Mouse (Mus musculus) bone marrow macrophage, adult 2 months (primary cell): ENCODE results near the gene Chst11. TPM values are rescaled to one million over a fixed set of nuclear protein-coding genes. Genes with fewer than 3 reads are reported as not detected.
A peak's percentile ranks its signal among the peaks of the same experiment; 100 is the strongest.

ENCODE experiments used
- H3K27ac ChIP-seq: 2 replicates; pipeline ENCODE4 v1.5.1; 2012; ENCODE audit warnings: low read depth, low read length; ENCODE audit not compliant: insufficient read depth
- H3K4me1 ChIP-seq: 2 replicates; pipeline ENCODE4 v1.6.1; 2012; ENCODE audit warnings: low read length; ENCODE audit not compliant: control insufficient read depth, insufficient read depth
- H3K4me3 ChIP-seq: 2 replicates; pipeline ENCODE4 v1.5.1; 2012; ENCODE audit warnings: mild to moderate bottlenecking, low read length, moderate library complexity; ENCODE audit not compliant: insufficient read depth
- CTCF ChIP-seq: IDR thresholded peaks from 2 replicates; pipeline ENCODE4 v1.5.1; 2012; ENCODE audit warnings: low read depth, mild to moderate bottlenecking, low read length, moderate library complexity
- POLR2A ChIP-seq: IDR thresholded peaks from 2 replicates; pipeline ENCODE4 v1.6.1; 2012; ENCODE audit warnings: mild to moderate bottlenecking, low read depth, low read length, borderline replicate concordance
- polyA plus RNA-seq: library from polyadenylated mRNA; stranded (reverse); fragments of >200 nt; gene quantifications from 2 replicates; pipeline ENCODE4 v1.2.4, GENCODE M21; 2012; ENCODE audit not compliant: missing spikeins, insufficient read depth, insufficient read length

Chst11 gene
- polyA plus RNA-seq, 1 experiment = 0.88 TPM

- H3K4me1 ChIP-seq = peaks cover 22% of the 10 kb centered on the region
- H3K27ac ChIP-seq = no peak overlapping the region
- TF ChIP-seq CTCF = no peak
- no peak for TF ChIP-seq POLR2A
- no peak overlapping the region for H3K4me3 ChIP-seq
Measured at GRCm38 (mm10) chr10:83210968-83211583, 225.8 kb downstream of the Chst11 start.

GRCm38 (mm10) chr10:83212618-83213017, 227.3 kb downstream of the Chst11 start:
- TF ChIP-seq POLR2A = no peak
- TF ChIP-seq CTCF = no peak

GRCm38 (mm10) chr10:83215559-83215958, 230.3 kb downstream of the Chst11 start:
- Histone ChIP-seq H3K4me1 (peaks cover 37% of the 10 kb centered on the region), H3K4me3 (no peak overlapping the region), H3K27ac (peak overlapping the region; percentile 43)
- TF ChIP-seq CTCF (no peak), POLR2A (no peak)

More at GRCm38 (mm10) chr10:83212618-83213017, 227.3 kb downstream of the Chst11 start:
- Histone ChIP-seq H3K27ac (no peak overlapping the region), H3K4me1 (peaks cover 31% of the 10 kb centered on the region), H3K4me3 (no peak overlapping the region)

- Histone ChIP-seq H3K4me3 (no peak overlapping the region), H3K27ac (no peak overlapping the region), H3K4me1 (peaks cover 51% of the 10 kb centered on the region)
- no peak for TF ChIP-seq CTCF
- TF ChIP-seq POLR2A = no peak
Measured at GRCm38 (mm10) chr10:83217256-83217655, 232.0 kb downstream of the Chst11 start.

GRCm38 (mm10) chr10:83218778-83219177, 233.5 kb downstream of the Chst11 start:
- H3K4me3 ChIP-seq = no peak overlapping the region
- TF ChIP-seq POLR2A = no peak
- TF ChIP-seq CTCF = no peak
- peaks cover 52% of the 10 kb centered on the region for H3K4me1 ChIP-seq
- no peak overlapping the region for H3K27ac ChIP-seq

- TF ChIP-seq POLR2A (no peak), CTCF (peak; percentile 33; the same call in 1 of the 2 replicates)
- Histone ChIP-seq H3K4me1 (peaks cover 47% of the 10 kb centered on the region), H3K4me3 (no peak overlapping the region), H3K27ac (no peak overlapping the region)
Measured at GRCm38 (mm10) chr10:83219729-83220128, 234.4 kb downstream of the Chst11 start.

- TF ChIP-seq CTCF = no peak
- no peak for TF ChIP-seq POLR2A
- Histone ChIP-seq H3K27ac (no peak overlapping the region), H3K4me3 (no peak overlapping the region), H3K4me1 (peaks cover 42% of the 10 kb centered on the region)
Measured at GRCm38 (mm10) chr10:83220217-83220616, 234.9 kb downstream of the Chst11 start.

- Histone ChIP-seq H3K4me1 (peaks cover 37% of the 10 kb centered on the region), H3K27ac (peak overlapping the region; percentile 47; the same call in 1 of the 2 replicates), H3K4me3 (no peak overlapping the region)
- no peak for TF ChIP-seq CTCF
- no peak for TF ChIP-seq POLR2A
Measured at GRCm38 (mm10) chr10:83220847-83221246, 235.5 kb downstream of the Chst11 start.

- Histone ChIP-seq H3K27ac (no peak overlapping the region), H3K4me1 (peaks cover 23% of the 10 kb centered on the region), H3K4me3 (no peak overlapping the region)
- no peak for TF ChIP-seq POLR2A
- no peak for TF ChIP-seq CTCF
Measured at GRCm38 (mm10) chr10:83224999-83225398, 239.7 kb downstream of the Chst11 start.

- Histone ChIP-seq H3K4me1 (peaks cover 11% of the 10 kb centered on the region), H3K4me3 (no peak overlapping the region), H3K27ac (no peak overlapping the region)
- TF ChIP-seq POLR2A (no peak), CTCF (no peak)
Measured at GRCm38 (mm10) chr10:83228626-83229025, 243.3 kb downstream of the Chst11 start.
